Mouse (Mus musculus) right cerebral cortex, adult 2 months (tissue): ENCODE results near the gene Cdkn1b.

Source experiments
- DNase-seq, 2 experiments: peaks; one replicate each; pipeline ENCODE4 v3.0.0; 2021 to 2022; ENCODE audit warnings: low spot score in 2 of 2

Cdkn1b gene

GRCm38 (mm10) chr6:134920190-134921013, at the start of gene Cdkn1b:
Gene Cdkn1b (plus strand): TSS chr6:134920401.
- peak; percentile 83 to 94 for DNase-seq

GRCm38 (mm10) chr6:134870887-134871286, 49.3 kb upstream of the Cdkn1b start:
- no peak for DNase-seq

GRCm38 (mm10) chr6:134872236-134872635, 48.0 kb upstream of the Cdkn1b start:
- no peak for DNase-seq

- no peak for DNase-seq
These were observed 47.2 kb upstream of the Cdkn1b start for GRCm38 (mm10) chr6:134873018-134873417.

- no peak for DNase-seq
These were observed 43.4 kb upstream of the Cdkn1b start for GRCm38 (mm10) chr6:134876795-134877194.

- DNase-seq, result no peak
These were observed 42.9 kb upstream of the Cdkn1b start for GRCm38 (mm10) chr6:134877276-134877675.

GRCm38 (mm10) chr6:134877892-134878291, 42.3 kb upstream of the Cdkn1b start:
- no peak for DNase-seq

- DNase-seq, result no peak
These were observed 40.6 kb upstream of the Cdkn1b start for GRCm38 (mm10) chr6:134879556-134879955.

GRCm38 (mm10) chr6:134880046-134880445, 40.2 kb upstream of the Cdkn1b start:
- DNase-seq, result no peak

- no peak for DNase-seq
These were observed 36.5 kb upstream of the Cdkn1b start for GRCm38 (mm10) chr6:134883661-134884060.

- DNase-seq, result no peak
These were observed 34.7 kb upstream of the Cdkn1b start for GRCm38 (mm10) chr6:134885515-134885914.

- peak in 1 of 2 experiments; percentile 26 for DNase-seq
These were observed 33.7 kb upstream of the Cdkn1b start for GRCm38 (mm10) chr6:134886475-134886874.

GRCm38 (mm10) chr6:134887008-134887407, 33.2 kb upstream of the Cdkn1b start:
- DNase-seq, result peak; percentile 30 to 50

GRCm38 (mm10) chr6:134887711-134888449, 32.3 kb upstream of the Cdkn1b start:
- peak; percentile 86 for DNase-seq

GRCm38 (mm10) chr6:134888563-134889017, 31.6 kb upstream of the Cdkn1b start:
- DNase-seq, result peak; percentile 73 to 77

GRCm38 (mm10) chr6:134889763-134890162, 30.4 kb upstream of the Cdkn1b start:
- no peak for DNase-seq

- no peak for DNase-seq
These were observed 29.8 kb upstream of the Cdkn1b start for GRCm38 (mm10) chr6:134890436-134890835.

GRCm38 (mm10) chr6:134896570-134897436, 23.4 kb upstream of the Cdkn1b start:
- no peak for DNase-seq

GRCm38 (mm10) chr6:134897443-134898094, 22.6 kb upstream of the Cdkn1b start:
- peak; percentile 93 to 95 for DNase-seq

- DNase-seq, result peak; percentile 83 to 88
These were observed 21.9 kb upstream of the Cdkn1b start, which contains the start of gene Gpr19 for GRCm38 (mm10) chr6:134898095-134898965. Gene Gpr19 (minus strand): TSS chr6:134898578.
